Mouse (Mus musculus) stomach, embryonic 14.5 days (tissue): ENCODE data around the gene Gm20388. TPM values are rescaled to one million over a fixed set of nuclear protein-coding genes. Genes with fewer than 3 reads are reported as not detected.

Source experiments
- ATAC-seq: fragments of 200-750 bp; cut with Nextera tagmentation; 2 replicates; pipeline ENCODE4 v1.8.0; 2017; ENCODE audit warnings: low read depth, moderate TSS enrichment; ENCODE audit not compliant: insufficient number of reproducible peaks, insufficient read depth, low FRiP score
- H3K27ac ChIP-seq: fragments of 300-500 bp; sonication (generic); 2 replicates; pipeline ENCODE4 v1.5.1; 2014; ENCODE audit warnings: mild to moderate bottlenecking, low read length, moderate library complexity, mixed read lengths
- H3K27me3 ChIP-seq: fragments of 300-500 bp; sonication (generic); 2 replicates; pipeline ENCODE4 v1.6.1; 2014; ENCODE audit warnings: low read length, control low read depth, mixed read lengths; ENCODE audit not compliant: control insufficient read depth, insufficient read depth
- H3K36me3 ChIP-seq: fragments of 300-500 bp; sonication (generic); 2 replicates; pipeline ENCODE4 v1.6.1; 2014; ENCODE audit warnings: mild to moderate bottlenecking, control low read depth, low read length, moderate library complexity, mixed read lengths; ENCODE audit not compliant: control insufficient read depth, insufficient read depth
- H3K4me1 ChIP-seq: fragments of 300-500 bp; sonication (generic); 2 replicates; pipeline ENCODE4 v1.6.1; 2014; ENCODE audit warnings: low read length, control low read depth, mixed read lengths; ENCODE audit not compliant: control insufficient read depth, insufficient read depth
- H3K4me2 ChIP-seq: fragments of 300-500 bp; sonication (generic); replicated peaks from 2 replicates; pipeline ENCODE4 v1.6.1; 2014; ENCODE audit warnings: low read depth, low read length, control low read depth
- H3K4me3 ChIP-seq: fragments of 300-500 bp; sonication (generic); 2 replicates; pipeline ENCODE4 v1.5.1; 2014; ENCODE audit warnings: low read depth, low read length, control low read depth
- H3K9ac ChIP-seq: fragments of 300-500 bp; sonication (generic); replicated peaks from 2 replicates; pipeline ENCODE4 v1.6.1; 2014; ENCODE audit warnings: low read depth, mild to moderate bottlenecking, control low read depth, low read length, moderate library complexity, mixed read lengths
- H3K9me3 ChIP-seq: fragments of 300-500 bp; sonication (generic); 2 replicates; pipeline ENCODE4 v1.6.1; 2016; ENCODE audit warnings: low read depth, low read length, control low read depth; ENCODE audit not compliant: control insufficient read depth
- WGBS: fragments of 180-500 bp; shearing (Covaris S2); extraction: QIAGEN DNeasy Blood & Tissue Kit; methylation state at CpG from one replicate; pipeline ENCODE4 v1.1.7; 2014; 5-methylcytosine and 5-hydroxymethylcytosine counted together
- polyA plus RNA-seq: library from polyadenylated mRNA; unstranded; fragments of >200 nt; fragmentation: Nextera tagmentation; extraction: Ambion mirVana; gene quantifications from 2 replicates; pipeline ENCODE4 v1.2.1, GENCODE M21; 2014

The Gm20388 gene
- polyA plus RNA-seq, 1 experiment from 2014 or later, result 11.4 TPM

- Histone ChIP-seq H3K27me3 (no peaks in the 10 kb centered on the region), H3K4me1 (peaks cover 17% of the 10 kb centered on the region; the same call in 1 of the 2 replicates), H3K36me3 (no peaks in the 10 kb centered on the region), H3K9me3 (no peaks in the 10 kb centered on the region), H3K27ac (no peak overlapping the region), H3K4me3 (no peak overlapping the region), H3K9ac (no peak overlapping the region), H3K4me2 (no peak overlapping the region)
- WGBS, result 53% methylated on average over 7 of the region's 7 CpGs
- no peak for ATAC-seq
These were observed 3012.9 kb downstream of the Gm20388 start for GRCm38 (mm10) chr8:122923431-122924090.

- Histone ChIP-seq H3K36me3 (no peaks in the 10 kb centered on the region), H3K27ac (no peak overlapping the region), H3K9ac (no peak overlapping the region), H3K4me1 (peaks cover 17% of the 10 kb centered on the region; the same call in 1 of the 2 replicates), H3K4me3 (no peak overlapping the region), H3K4me2 (no peak overlapping the region), H3K9me3 (no peaks in the 10 kb centered on the region), H3K27me3 (no peaks in the 10 kb centered on the region)
- no peak for ATAC-seq
- 71% methylated on average over 6 of the region's 6 CpGs for WGBS
These were observed 3013.4 kb downstream of the Gm20388 start for GRCm38 (mm10) chr8:122924091-122924490.

- Histone ChIP-seq H3K27ac (no peak overlapping the region), H3K4me3 (no peak overlapping the region), H3K36me3 (no peaks in the 10 kb centered on the region), H3K9ac (no peak overlapping the region), H3K27me3 (no peaks in the 10 kb centered on the region), H3K9me3 (no peaks in the 10 kb centered on the region), H3K4me2 (no peak overlapping the region), H3K4me1 (peaks cover 12% of the 10 kb centered on the region; the same call in 1 of the 2 replicates)
- no peak for ATAC-seq
- WGBS, result 85% methylated on average over 8 of the region's 8 CpGs
These were observed 3015.5 kb downstream of the Gm20388 start for GRCm38 (mm10) chr8:122925939-122926722.

GRCm38 (mm10) chr8:122926782-122927181 is 3016.1 kb downstream of the Gm20388 start:
- WGBS, result 67% methylated on average over 7 of the region's 7 CpGs
- no peaks in the 10 kb centered on the region for H3K27me3 ChIP-seq
- no peak overlapping the region for H3K9ac ChIP-seq
- H3K9me3 ChIP-seq, result no peaks in the 10 kb centered on the region
- H3K27ac ChIP-seq, result no peak overlapping the region
- peaks cover 14% of the 10 kb centered on the region; the same call in 1 of the 2 replicates for H3K4me1 ChIP-seq
- no peak overlapping the region for H3K4me2 ChIP-seq
- no peak for ATAC-seq
- no peak overlapping the region for H3K4me3 ChIP-seq
- no peaks in the 10 kb centered on the region for H3K36me3 ChIP-seq

GRCm38 (mm10) chr8:122927841-122928240 is 3017.2 kb downstream of the Gm20388 start:
- no peak overlapping the region for H3K27ac ChIP-seq
- no peak for ATAC-seq
- H3K4me1 ChIP-seq, result peaks cover 17% of the 10 kb centered on the region; the same call in 1 of the 2 replicates
- 62% methylated on average over 3 of the region's 3 CpGs for WGBS
- no peaks in the 10 kb centered on the region for H3K9me3 ChIP-seq
- H3K9ac ChIP-seq, result no peak overlapping the region
- no peak overlapping the region for H3K4me2 ChIP-seq
- H3K4me3 ChIP-seq, result no peak overlapping the region
- no peaks in the 10 kb centered on the region for H3K36me3 ChIP-seq
- no peaks in the 10 kb centered on the region for H3K27me3 ChIP-seq

- H3K36me3 ChIP-seq, result no peaks in the 10 kb centered on the region
- H3K9me3 ChIP-seq, result no peaks in the 10 kb centered on the region
- H3K4me1 ChIP-seq, result peaks cover 17% of the 10 kb centered on the region; the same call in 1 of the 2 replicates
- H3K4me2 ChIP-seq, result no peak overlapping the region
- ATAC-seq, result no peak
- no peak overlapping the region for H3K9ac ChIP-seq
- 88% methylated on average over 7 of the region's 7 CpGs for WGBS
- no peaks in the 10 kb centered on the region for H3K27me3 ChIP-seq
- no peak overlapping the region for H3K4me3 ChIP-seq
- H3K27ac ChIP-seq, result no peak overlapping the region
These were observed 3018.1 kb downstream of the Gm20388 start for GRCm38 (mm10) chr8:122928631-122929224.

- H3K4me1 ChIP-seq, result peaks cover 17% of the 10 kb centered on the region; the same call in 1 of the 2 replicates
- no peak for ATAC-seq
- H3K27me3 ChIP-seq, result no peaks in the 10 kb centered on the region
- no peaks in the 10 kb centered on the region for H3K36me3 ChIP-seq
- no peak overlapping the region for H3K4me2 ChIP-seq
- H3K9ac ChIP-seq, result no peak overlapping the region
- 74% methylated on average over 3 of the region's 3 CpGs for WGBS
- no peak overlapping the region for H3K4me3 ChIP-seq
- H3K9me3 ChIP-seq, result no peaks in the 10 kb centered on the region
- no peak overlapping the region for H3K27ac ChIP-seq
These were observed 3021.4 kb downstream of the Gm20388 start for GRCm38 (mm10) chr8:122931834-122932560.

GRCm38 (mm10) chr8:122932561-122932959 is 3021.9 kb downstream of the Gm20388 start:
- ATAC-seq, result no peak
- H3K27ac ChIP-seq, result no peak overlapping the region

More at GRCm38 (mm10) chr8:122932561-122932959, 3021.9 kb downstream of the Gm20388 start:
- peaks cover 20% of the 10 kb centered on the region; the same call in 1 of the 2 replicates for H3K4me1 ChIP-seq
- H3K27me3 ChIP-seq, result no peaks in the 10 kb centered on the region
- H3K9me3 ChIP-seq, result no peaks in the 10 kb centered on the region
- 81% methylated on average over 2 of the region's 2 CpGs for WGBS
- H3K36me3 ChIP-seq, result no peaks in the 10 kb centered on the region
- no peak overlapping the region for H3K4me2 ChIP-seq
- no peak overlapping the region for H3K9ac ChIP-seq
- no peak overlapping the region for H3K4me3 ChIP-seq
